Mouse (Mus musculus): ENCODE results near the gene Cd6. TPM values are rescaled to one million over a fixed set of nuclear protein-coding genes. Genes with fewer than 3 reads are reported as not detected.

The Cd6 gene
- total RNA-seq, 2 experiments from 2014 or later = 0.08 to 0.31 TPM

GRCm38 (mm10) chr19:10767631-10768030 is 62.2 kb downstream of the Cd6 start:
- intact Hi-C loops (cut with DNase I) = no loop called here
- DNase-seq = no peak

- intact Hi-C loops (cut with DNase I) = no loop called here
- no peak for DNase-seq
These were observed 66.4 kb downstream of the Cd6 start for GRCm38 (mm10) chr19:10763381-10764031.

GRCm38 (mm10) chr19:10762468-10762867 is 67.4 kb downstream of the Cd6 start:
- DNase-seq = no peak
- intact Hi-C loops (cut with DNase I) = no loop called here

GRCm38 (mm10) chr19:10761794-10762415 is 68.0 kb downstream of the Cd6 start:
- no peak for DNase-seq
- intact Hi-C loops (cut with DNase I) = no loop called here

GRCm38 (mm10) chr19:10759983-10760831 is 69.7 kb downstream of the Cd6 start:
- intact Hi-C loops (cut with DNase I) = no loop called here
- DNase-seq = peak; percentile 28 to 55

- intact Hi-C loops (cut with DNase I) = no loop called here
- no peak for DNase-seq
These were observed 70.3 kb downstream of the Cd6 start for GRCm38 (mm10) chr19:10759525-10759924.

GRCm38 (mm10) chr19:10758708-10759107 is 71.2 kb downstream of the Cd6 start:
- no peak for DNase-seq
- intact Hi-C loops (cut with DNase I) = no loop called here

- no peak for DNase-seq
- intact Hi-C loops (cut with DNase I) = no loop called here
These were observed 72.3 kb downstream of the Cd6 start for GRCm38 (mm10) chr19:10757526-10757925.

- intact Hi-C loops (cut with DNase I) = no loop called here
- DNase-seq = no peak
These were observed 72.7 kb downstream of the Cd6 start for GRCm38 (mm10) chr19:10757125-10757524.

- DNase-seq = no peak
- intact Hi-C loops (cut with DNase I) = no loop called here
These were observed 77.2 kb downstream of the Cd6 start for GRCm38 (mm10) chr19:10752646-10753045.

GRCm38 (mm10) chr19:10752106-10752505 is 77.8 kb downstream of the Cd6 start:
- no peak for DNase-seq
- intact Hi-C loops (cut with DNase I) = no loop called here

- intact Hi-C loops (cut with DNase I) = no loop called here
- DNase-seq = no peak
These were observed 78.3 kb downstream of the Cd6 start for GRCm38 (mm10) chr19:10751607-10752006.

- DNase-seq = no peak
- intact Hi-C loops (cut with DNase I) = no loop called here
These were observed 79.7 kb downstream of the Cd6 start for GRCm38 (mm10) chr19:10750161-10750560.

- intact Hi-C loops (cut with DNase I) = no loop called here
- no peak for DNase-seq
These were observed 80.6 kb downstream of the Cd6 start for GRCm38 (mm10) chr19:10749295-10749694.

- intact Hi-C loops (cut with DNase I) = no loop called here
- no peak for DNase-seq
These were observed 81.3 kb downstream of the Cd6 start for GRCm38 (mm10) chr19:10748401-10749102.

- intact Hi-C loops (cut with DNase I) = no loop called here
These were observed 82.1 kb downstream of the Cd6 start for GRCm38 (mm10) chr19:10747718-10748117.

GRCm38 (mm10) chr19:10747182-10747581 is 82.7 kb downstream of the Cd6 start:
- no peak for DNase-seq
- intact Hi-C loops (cut with DNase I) = no loop called here

More at GRCm38 (mm10) chr19:10747718-10748117, 82.1 kb downstream of the Cd6 start:
- DNase-seq = no peak

- intact Hi-C loops (cut with DNase I) = no loop called here
- no peak for DNase-seq
These were observed 87.3 kb downstream of the Cd6 start for GRCm38 (mm10) chr19:10742565-10742964.

- intact Hi-C loops (cut with DNase I) = no loop called here
These were observed 87.7 kb downstream of the Cd6 start for GRCm38 (mm10) chr19:10742145-10742544.

GRCm38 (mm10) chr19:10740641-10741440 is 89.0 kb downstream of the Cd6 start:
- intact Hi-C loops (cut with DNase I) = no loop called here
- DNase-seq = no peak

More at GRCm38 (mm10) chr19:10742145-10742544, 87.7 kb downstream of the Cd6 start:
- DNase-seq = no peak
